Mouse (Mus musculus): ENCODE measurements around the gene Rplp0. TPM values are rescaled to one million over a fixed set of nuclear protein-coding genes. Genes with fewer than 3 reads are reported as not detected.
A peak's percentile ranks its signal among the peaks of the same experiment; 100 is the strongest.
"Not testable (repeated sequence)": the region's sequence is repeated elsewhere in the genome, so short reads cannot be mapped to it uniquely, and the experiment has no call there.

The Rplp0 gene
- total RNA-seq (2021), result 1,000 to 10,000 TPM; 1,089 to 1,227 TPM
- long read RNA-seq, experiment 1, transcript Rplp0-201 (7 exons, 1,358 nt), result major isoform, 1,383 of 1,463 reads
- long read RNA-seq, experiment 1, partial matches to known transcripts, result 78 of 1,463 reads
- long read RNA-seq, experiment 1, other reads (novel, unspliced or antisense), result 2 of 1,463 reads
- long read RNA-seq, experiment 2, transcript Rplp0-201 (7 exons, 1,358 nt), result major isoform, 1,421 of 1,508 reads
- long read RNA-seq, experiment 2, partial matches to known transcripts, result 85 of 1,508 reads
- long read RNA-seq, experiment 2, other reads (novel, unspliced or antisense), result 2 of 1,508 reads

- DNase-seq (ENCODE audit: low spot score in 2 of 2), result peak; percentile 97 to 99
These were observed at the start of gene Rplp0 for GRCm38 (mm10) chr5:115559237-115560101. Gene Rplp0 (plus strand): TSS chr5:115559467.

- DNase-seq (ENCODE audit: low spot score in 2 of 2), result no peak
These were observed 49.2 kb upstream of the Rplp0 start for GRCm38 (mm10) chr5:115509790-115510689.

GRCm38 (mm10) chr5:115512375-115512774, 46.9 kb upstream of the Rplp0 start:
- DNase-seq (ENCODE audit: low spot score in 2 of 2), result no peak

DNA sequence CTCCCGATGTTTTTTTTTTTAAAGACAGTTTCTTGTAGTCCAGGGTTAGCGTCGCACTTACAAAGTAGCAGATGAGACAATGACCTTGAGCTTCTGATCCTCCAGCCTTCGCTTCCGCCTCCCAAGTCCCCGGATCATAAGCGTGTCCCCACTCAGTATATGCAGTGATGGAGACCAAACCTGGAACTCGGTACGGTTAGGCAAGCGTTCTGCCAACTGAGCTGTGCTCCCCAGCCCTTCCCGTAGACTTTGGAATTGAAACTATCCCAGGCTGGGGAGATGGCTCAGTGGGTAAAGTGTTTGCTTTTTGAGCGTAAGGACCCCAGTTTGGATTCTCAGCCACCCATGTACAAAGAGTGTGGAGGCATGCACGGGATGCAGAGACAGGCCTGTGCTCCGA, 46.0 kb upstream of the Rplp0 start:
- DNase-seq (ENCODE audit: low spot score in 2 of 2), result no peak

DNA sequence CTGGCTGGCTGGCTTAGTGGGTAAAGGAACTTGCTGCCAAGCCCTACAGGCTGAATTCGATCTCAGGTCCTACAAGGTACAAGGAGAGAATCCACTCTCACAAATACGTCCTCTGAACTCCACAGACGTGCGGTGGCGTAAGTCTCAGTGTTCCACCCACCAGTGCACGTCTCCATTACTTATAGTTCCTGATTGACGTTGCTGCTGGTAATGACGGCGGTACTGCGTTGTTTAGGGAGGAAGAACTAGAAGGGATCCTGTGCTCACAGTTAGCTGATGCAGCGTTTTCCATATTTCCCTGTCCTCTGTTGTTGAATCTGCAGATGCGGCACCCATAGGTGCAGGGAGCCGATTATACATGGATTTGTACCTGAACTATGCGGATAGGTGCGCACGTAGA, 45.5 kb upstream of the Rplp0 start:
- DNase-seq (ENCODE audit: low spot score in 2 of 2), result no peak

DNA sequence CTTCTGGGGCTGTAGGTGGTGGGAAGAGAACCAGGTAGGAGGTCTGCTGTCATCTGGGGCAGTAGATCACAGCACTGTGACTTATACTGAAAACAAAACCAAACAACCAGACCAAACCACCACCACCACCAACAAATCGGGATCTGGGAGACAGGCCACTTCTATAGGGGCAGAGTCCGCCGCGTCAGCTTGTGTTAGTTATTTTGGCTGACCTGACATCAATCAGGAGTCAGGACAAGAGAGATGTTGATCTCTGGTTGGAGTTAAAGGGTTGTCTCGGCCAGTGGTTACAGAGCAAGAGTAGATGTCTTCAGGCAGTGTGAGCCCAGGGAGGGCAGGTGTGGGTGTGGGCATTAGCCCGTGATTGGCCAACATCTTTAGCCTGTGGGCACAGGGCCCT, 44.9 kb upstream of the Rplp0 start:
- DNase-seq (ENCODE audit: low spot score in 2 of 2), result no peak

GRCm38 (mm10) chr5:115514896-115515587, 44.2 kb upstream of the Rplp0 start:
- DNase-seq (ENCODE audit: low spot score in 2 of 2), result peak in 1 of 2 experiments; percentile 67

DNA sequence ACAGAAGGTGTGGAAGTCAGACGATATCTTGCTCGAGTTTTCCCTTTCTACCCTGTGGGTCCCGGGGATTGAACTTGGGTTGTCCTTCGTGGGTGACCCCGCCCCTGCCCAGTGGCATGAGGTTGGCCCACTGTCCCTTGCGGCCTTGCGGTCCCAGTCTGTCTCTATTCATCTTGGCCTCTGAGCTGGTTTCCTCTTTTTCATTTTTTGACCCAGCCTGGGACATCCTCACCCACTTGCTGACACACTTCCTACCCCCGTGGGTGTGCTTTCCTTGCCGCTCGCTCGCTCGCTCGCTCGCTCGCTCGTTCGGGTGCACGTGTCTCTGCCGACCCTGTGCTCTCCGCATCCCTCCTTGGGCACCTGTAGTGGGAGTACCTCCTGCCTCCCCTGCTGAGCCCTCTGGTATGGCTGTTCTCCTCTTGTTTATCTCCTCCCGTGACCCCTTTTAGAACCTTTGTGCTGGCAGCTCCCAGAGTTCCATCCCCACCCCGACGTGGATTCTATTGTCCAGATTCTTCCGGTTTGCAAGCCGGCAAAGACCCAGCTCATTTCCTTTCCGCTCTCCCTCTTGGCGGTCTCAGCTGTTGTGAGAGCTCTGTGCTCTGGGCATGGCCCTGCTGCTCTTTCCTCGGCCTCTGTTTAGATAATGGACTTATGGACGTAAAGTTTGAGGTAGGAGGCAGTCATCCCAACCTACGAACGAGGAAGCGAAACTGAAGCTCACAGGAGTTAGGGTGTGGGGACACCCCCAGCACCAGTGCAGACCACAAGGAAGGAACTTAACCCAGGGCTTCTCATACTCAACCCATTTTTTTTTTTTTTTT, 43.0 kb upstream of the Rplp0 start:
- no peak for DNase-seq (ENCODE audit: low spot score in 2 of 2)

DNA sequence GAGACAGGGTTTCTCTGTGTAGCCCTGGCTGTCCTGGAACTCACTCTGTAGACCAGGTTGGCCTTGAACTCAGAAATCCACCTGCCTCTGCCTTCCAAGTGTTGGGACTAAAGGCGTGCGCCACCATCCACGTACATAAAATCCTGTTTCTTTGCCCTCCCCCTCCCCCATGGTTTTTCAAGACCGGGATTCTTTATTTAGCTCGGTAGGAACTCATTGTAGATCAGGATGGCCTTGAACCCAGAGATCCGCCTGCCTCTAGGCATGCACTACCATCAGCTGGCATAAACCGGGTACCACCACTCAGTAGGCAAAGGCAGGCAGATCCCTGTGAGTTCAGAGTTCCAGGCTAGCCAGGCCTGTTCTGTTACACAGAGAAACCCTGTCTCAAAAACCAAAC, 42.4 kb upstream of the Rplp0 start:
- DNase-seq (ENCODE audit: low spot score in 2 of 2), result no peak

- no peak for DNase-seq (ENCODE audit: low spot score in 2 of 2)
These were observed 41.8 kb upstream of the Rplp0 start for GRCm38 (mm10) chr5:115517501-115517900.

DNA sequence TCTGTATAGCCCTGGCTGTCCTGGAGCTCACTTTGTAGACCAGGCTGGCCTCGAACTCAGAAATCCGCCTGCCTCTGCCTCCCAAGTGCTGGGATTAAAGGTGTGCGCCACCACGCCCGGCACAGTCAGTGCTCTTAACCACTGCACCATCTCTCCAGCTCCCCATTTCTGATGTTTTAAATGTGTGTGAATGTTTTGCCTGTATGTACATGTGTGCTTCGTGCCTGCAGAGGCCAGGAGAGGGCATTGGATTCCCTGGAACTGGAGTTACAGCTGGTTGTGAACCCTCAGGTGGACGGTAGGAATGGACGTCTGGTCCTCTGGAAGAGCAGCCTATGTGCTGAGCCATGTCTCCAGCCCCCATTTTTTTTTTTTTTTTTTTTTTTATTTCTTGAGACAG, 41.1 kb upstream of the Rplp0 start:
- DNase-seq (ENCODE audit: low spot score in 2 of 2), result not testable (repeated sequence)

- DNase-seq (ENCODE audit: low spot score in 2 of 2), result no peak
These were observed 38.9 kb upstream of the Rplp0 start for GRCm38 (mm10) chr5:115520325-115520869.

DNA sequence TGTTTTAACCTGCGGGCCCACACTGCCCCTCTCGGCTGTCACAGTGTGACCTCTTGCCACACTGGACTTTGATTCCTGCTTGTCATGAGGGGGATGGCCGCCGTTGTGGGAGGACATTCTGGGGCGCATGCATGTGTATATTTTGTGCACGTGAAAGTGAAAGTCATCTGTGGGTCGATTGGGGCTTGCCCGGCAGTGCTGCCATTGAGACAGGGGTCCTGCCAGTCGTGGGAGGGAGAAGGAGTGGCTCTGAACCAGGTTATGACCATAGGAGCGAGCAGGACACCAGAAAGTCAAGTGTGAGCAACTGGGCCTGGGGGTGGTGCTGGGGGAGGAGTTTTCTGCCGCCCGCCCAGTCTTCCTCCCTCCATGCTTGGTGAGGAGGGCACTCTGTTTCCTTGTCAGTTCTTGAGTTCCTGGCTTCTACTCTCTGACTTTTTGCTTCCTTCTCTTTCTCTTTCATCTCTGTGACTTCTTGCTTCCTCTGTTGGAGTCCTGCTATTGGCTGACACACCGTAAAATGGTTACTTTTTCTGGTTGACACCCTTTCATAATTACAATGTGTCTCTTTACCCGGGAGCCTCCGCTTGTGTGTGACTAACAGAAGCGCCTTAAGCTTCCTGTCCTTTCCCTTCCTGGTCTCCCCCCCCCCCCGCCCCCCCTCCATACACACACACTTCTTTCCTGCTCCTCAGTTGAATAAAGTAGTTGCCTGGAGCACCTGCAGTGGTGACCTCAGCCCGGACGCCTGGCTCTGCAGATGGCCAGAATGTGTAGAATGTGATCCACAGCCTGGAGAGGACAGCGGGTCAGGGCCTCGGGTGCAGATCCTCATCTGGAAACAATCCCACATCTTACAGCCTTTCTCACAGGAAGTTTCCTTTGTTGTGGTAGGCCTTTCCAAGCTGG, 37.5 kb upstream of the Rplp0 start:
- peak in 1 of 2 experiments; percentile 16 for DNase-seq (ENCODE audit: low spot score in 2 of 2)

DNA sequence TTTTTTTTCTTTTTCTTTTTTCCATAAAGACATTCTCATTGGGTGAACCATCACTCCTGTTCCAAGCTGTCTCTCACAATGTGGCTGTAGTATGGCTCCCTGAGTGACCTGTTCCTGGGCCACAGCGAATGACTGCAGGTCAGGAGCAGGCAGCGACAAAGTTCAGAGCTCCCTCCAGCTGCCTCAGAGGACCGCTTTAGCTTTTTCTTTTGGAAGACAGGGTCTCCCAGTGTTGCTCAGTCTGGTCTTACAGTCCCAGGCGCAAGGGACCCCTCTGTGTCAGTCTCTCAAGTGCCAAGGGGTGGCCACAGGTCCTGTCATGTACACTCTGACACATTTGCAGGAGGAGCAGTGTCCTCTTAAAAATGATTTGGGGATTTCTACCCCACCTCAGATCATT, 36.7 kb upstream of the Rplp0 start:
- DNase-seq (ENCODE audit: low spot score in 2 of 2), result no peak

DNA sequence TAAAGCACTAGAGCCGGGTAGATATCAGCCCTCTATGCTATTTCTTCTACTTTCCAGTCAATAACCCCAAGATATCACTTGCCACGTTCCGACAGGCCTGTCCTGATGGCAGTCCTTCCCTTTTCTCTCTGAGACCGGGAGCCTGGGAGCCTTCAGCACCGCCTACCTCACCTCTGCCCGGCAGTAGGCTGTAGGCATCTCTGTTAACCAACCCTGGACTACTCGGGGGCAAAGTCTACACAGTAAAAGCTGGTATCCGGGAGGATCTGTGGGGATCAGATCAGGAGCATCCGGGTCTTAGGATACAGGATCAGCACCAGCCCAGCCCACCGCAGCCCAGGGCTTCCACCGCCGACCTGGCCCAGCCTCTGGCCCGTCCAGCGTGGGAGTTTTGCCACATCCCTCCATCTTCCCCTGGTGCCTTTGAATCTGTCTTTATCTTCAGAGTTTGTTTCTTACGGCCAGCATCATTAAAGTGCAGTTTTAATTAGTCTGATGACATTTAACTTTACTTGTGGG, 36.2 kb upstream of the Rplp0 start:
- peak in 1 of 2 experiments; percentile 21 for DNase-seq (ENCODE audit: low spot score in 2 of 2)

GRCm38 (mm10) chr5:115523971-115524370, 35.3 kb upstream of the Rplp0 start:
- DNase-seq (ENCODE audit: low spot score in 2 of 2), result no peak

- DNase-seq (ENCODE audit: low spot score in 2 of 2), result no peak
These were observed 34.8 kb upstream of the Rplp0 start for GRCm38 (mm10) chr5:115524471-115524870.

- no peak for DNase-seq (ENCODE audit: low spot score in 2 of 2)
These were observed 33.9 kb upstream of the Rplp0 start for GRCm38 (mm10) chr5:115525416-115525815.
